Mouse (Mus musculus): Measurements from ENCODE around the gene Rcan2. TPM values are rescaled to one million over a fixed set of nuclear protein-coding genes. Genes with fewer than 3 reads are reported as not detected.

The Rcan2 gene
- polyA plus RNA-seq, 1 experiment from 2014 or later, result 104 TPM

DNA sequence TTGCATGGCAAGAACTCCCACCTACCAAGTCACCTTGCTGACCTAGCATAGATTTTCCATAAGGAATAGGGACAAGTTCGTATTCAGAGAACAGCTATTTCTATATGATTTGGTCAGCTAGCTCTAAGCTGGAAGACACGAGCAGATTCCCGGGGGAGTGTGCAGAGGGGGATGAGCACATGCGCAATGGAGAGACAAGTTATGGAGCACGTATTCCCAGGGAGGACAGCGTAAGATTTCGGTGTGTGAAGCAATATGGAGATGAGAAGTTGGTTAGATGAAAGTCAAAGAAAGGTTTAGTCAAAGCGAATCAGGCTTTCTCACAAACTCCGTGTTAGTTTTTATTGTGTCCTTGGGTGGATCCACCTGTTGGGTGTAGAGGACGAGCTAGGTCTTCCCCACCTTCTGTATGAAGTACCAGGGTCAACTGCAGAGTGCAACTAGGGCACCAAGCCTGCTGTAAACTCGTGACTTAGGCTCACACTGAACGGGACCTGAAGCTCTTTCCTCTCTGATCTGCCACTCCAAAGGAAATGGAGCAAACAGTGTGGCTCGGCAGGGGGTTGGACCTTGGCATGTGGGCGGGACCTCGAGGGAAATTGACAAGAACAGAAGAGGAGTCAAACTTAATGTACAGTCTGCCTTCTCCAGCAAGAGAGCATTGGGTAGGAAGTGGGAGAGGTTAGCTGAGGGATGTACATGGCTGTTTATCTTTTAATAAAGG lies 31.4 kb downstream of the Rcan2 start:
- Histone ChIP-seq H3K9me3 (no peaks in the 10 kb centered on the region), H3K9ac (no peak overlapping the region), H3K4me2 (no peak overlapping the region), H3K27ac (no peak overlapping the region), H3K27me3 (no peaks in the 10 kb centered on the region), H3K4me3 (no peak overlapping the region), H3K36me3 (no peaks in the 10 kb centered on the region), H3K4me1 (replicated peaks) (0 out of 2 replicates have a peak, but pooled peaks cover 2% of the 10 kb centered on the region)
- ATAC-seq (ENCODE audit: low FRiP score), result no peak
- 77% methylated on average over 15 of the region's 15 CpGs for WGBS

DNA sequence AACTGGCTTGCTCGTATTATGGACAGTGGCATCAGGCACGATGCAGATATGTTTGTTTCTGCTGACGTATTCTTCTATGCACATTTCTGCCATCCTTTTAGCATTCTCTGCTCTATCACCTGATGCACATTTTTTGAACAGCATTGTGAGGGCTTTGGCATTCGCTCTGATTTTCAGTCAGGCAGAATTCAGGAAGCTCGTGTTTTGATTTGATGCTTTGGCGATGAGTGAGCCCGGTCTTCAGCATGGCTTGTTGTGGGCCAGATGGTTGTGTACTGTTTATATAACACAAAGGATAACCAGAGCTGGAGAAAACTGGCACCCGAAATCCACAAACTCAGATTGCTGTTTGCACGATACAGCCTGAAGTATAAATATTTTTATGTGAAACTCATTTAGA lies 39.1 kb downstream of the Rcan2 start:
- no peaks in the 10 kb centered on the region for H3K36me3 ChIP-seq
- H3K27me3 ChIP-seq, result no peaks in the 10 kb centered on the region
- H3K4me2 ChIP-seq, result no peak overlapping the region
- H3K4me1 ChIP-seq (replicated peaks), result no peaks in the 10 kb centered on the region
- H3K27ac ChIP-seq, result no peak overlapping the region
- H3K9ac ChIP-seq, result no peak overlapping the region
- H3K4me3 ChIP-seq, result no peak overlapping the region
- WGBS, result 88% methylated on average over 9 of the region's 9 CpGs
- no peak for ATAC-seq (ENCODE audit: low FRiP score)
- no peaks in the 10 kb centered on the region for H3K9me3 ChIP-seq

DNA sequence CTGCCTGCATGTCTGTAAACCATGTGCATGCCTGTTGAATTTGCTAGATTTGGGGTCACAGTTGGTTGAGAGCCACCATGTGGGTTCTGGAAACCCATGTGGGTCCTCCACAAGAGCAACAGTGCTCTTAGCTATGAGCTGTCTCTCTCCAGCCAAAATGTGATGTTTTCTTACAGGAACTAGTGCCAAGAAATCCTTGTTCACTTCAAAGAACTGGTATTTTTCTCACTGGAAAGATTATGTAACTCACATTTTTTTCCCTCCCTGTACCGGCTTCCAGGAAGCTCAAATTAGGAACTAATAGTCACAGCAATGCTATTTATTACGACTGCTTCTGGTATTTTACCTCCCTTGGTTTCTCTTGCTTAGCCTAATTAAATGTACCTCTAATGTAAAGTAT lies 45.6 kb downstream of the Rcan2 start:
- Histone ChIP-seq H3K4me3 (no peak overlapping the region), H3K27ac (no peak overlapping the region), H3K4me2 (no peak overlapping the region), H3K4me1 (replicated peaks) (no peaks in the 10 kb centered on the region), H3K36me3 (no peaks in the 10 kb centered on the region), H3K9me3 (no peaks in the 10 kb centered on the region), H3K27me3 (no peaks in the 10 kb centered on the region), H3K9ac (no peak overlapping the region)
- no peak for ATAC-seq (ENCODE audit: low FRiP score)
- WGBS, result 80% methylated on average over 2 of the region's 2 CpGs

DNA sequence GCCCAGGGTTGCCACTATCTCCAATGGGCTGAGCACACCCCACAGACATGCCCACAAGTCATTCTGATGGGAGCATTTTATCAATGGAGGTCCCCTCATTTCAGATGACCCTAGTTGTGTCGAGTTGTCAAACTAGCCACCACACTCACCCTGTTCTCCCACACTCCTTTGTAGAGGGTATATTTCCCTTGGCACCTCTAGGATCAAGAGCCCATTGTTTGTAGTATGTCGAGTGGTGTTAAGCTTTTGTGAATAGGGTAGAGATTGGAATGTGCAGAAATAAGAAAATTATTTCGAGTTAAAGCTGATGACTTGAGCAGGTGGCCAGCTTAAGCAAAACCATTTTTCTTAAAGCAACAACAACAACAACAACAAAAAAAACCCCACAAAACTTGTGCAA lies 47.8 kb downstream of the Rcan2 start:
- H3K9me3 ChIP-seq, result no peaks in the 10 kb centered on the region
- no peak for ATAC-seq (ENCODE audit: low FRiP score)
- H3K4me2 ChIP-seq, result no peak overlapping the region
- H3K4me1 ChIP-seq (replicated peaks), result no peaks in the 10 kb centered on the region
- H3K27ac ChIP-seq, result no peak overlapping the region
- H3K9ac ChIP-seq, result no peak overlapping the region
- H3K27me3 ChIP-seq, result no peaks in the 10 kb centered on the region
- no peaks in the 10 kb centered on the region for H3K36me3 ChIP-seq
- WGBS, result 79% methylated on average over 3 of the region's 3 CpGs
- H3K4me3 ChIP-seq, result no peak overlapping the region

DNA sequence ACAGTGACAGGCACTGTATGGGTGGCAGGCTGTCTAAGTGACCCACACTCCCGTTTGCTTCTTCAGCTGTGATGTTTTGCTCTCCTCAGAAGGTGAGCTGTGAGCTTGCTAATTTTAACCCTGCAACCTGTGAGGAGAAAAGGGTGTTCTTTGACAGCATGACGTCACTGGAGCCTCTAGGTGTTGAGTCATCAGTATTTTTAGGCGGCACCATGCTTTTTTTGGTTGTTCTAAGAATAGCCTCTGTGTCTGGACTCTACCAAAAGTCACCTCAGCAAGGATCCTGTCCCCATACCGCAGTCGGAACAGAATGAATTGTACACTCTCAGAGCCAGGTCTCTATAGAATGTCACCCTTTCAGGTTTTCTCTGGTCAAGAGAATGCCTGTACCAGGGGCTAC lies 54.0 kb downstream of the Rcan2 start:
- WGBS, result 87% methylated on average over 5 of the region's 5 CpGs
- ATAC-seq (ENCODE audit: low FRiP score), result no peak

DNA sequence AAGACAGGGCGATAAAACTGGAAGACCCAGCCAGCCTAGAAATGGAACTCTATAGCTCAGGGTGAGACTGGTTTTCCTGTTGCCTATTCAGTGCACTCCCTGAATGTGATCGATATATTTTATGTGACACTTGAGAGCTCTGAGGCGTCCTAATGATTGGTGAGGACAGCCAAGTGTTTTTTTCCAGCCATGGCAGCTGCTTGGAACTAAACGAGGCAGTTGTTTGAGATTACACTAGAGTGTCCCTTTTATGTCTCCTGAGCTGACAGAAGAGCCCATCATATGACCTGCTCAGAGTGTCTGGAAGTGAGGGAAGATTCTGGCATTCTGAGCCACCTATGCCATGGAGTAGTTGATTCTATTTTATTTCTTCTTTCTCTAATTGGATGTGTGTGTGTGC lies 54.9 kb downstream of the Rcan2 start:
- no peaks in the 10 kb centered on the region for H3K4me1 ChIP-seq (replicated peaks)
- ATAC-seq (ENCODE audit: low FRiP score), result no peak

More for the DNA sequence above, 54.0 kb downstream of the Rcan2 start:
- Histone ChIP-seq H3K27ac (no peak overlapping the region), H3K4me2 (no peak overlapping the region), H3K27me3 (no peaks in the 10 kb centered on the region), H3K4me3 (no peak overlapping the region), H3K36me3 (no peaks in the 10 kb centered on the region), H3K9ac (no peak overlapping the region), H3K9me3 (no peaks in the 10 kb centered on the region), H3K4me1 (replicated peaks) (no peaks in the 10 kb centered on the region)

DNA sequence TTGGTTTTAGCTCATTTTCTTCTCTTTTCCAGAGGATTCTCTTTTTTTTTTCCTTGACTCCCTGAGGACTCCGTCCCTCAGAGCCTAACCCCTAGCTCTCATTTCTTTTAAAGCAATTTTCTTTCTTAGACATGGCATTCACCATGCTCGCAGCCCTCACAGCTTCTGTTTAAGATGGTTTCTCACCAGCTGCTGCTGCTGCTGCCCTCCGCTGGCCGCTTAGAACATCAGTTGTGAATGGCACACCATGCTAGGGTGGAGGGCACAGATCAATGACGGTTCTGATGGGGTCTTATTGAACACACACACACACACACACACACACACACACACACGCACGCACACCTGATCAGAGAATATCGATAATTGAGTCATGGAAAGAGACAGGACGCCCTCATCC lies 67.7 kb downstream of the Rcan2 start:
- 89% methylated on average over 9 of the region's 9 CpGs for WGBS
- H3K36me3 ChIP-seq, result no peaks in the 10 kb centered on the region
- H3K4me2 ChIP-seq, result no peak overlapping the region
- no peak overlapping the region for H3K27ac ChIP-seq
- H3K4me3 ChIP-seq, result no peak overlapping the region
- no peaks in the 10 kb centered on the region for H3K9me3 ChIP-seq
- no peak for ATAC-seq (ENCODE audit: low FRiP score)
- H3K4me1 ChIP-seq (replicated peaks), result no peaks in the 10 kb centered on the region
- H3K9ac ChIP-seq, result no peak overlapping the region
- H3K27me3 ChIP-seq, result no peaks in the 10 kb centered on the region

More for the DNA sequence above, 54.9 kb downstream of the Rcan2 start:
- H3K36me3 ChIP-seq, result no peaks in the 10 kb centered on the region
- no peak overlapping the region for H3K4me2 ChIP-seq
- H3K27ac ChIP-seq, result no peak overlapping the region
- H3K9ac ChIP-seq, result no peak overlapping the region
- WGBS, result 74% methylated on average over 4 of the region's 4 CpGs
- no peaks in the 10 kb centered on the region for H3K27me3 ChIP-seq
- H3K9me3 ChIP-seq, result no peaks in the 10 kb centered on the region
- no peak overlapping the region for H3K4me3 ChIP-seq

DNA sequence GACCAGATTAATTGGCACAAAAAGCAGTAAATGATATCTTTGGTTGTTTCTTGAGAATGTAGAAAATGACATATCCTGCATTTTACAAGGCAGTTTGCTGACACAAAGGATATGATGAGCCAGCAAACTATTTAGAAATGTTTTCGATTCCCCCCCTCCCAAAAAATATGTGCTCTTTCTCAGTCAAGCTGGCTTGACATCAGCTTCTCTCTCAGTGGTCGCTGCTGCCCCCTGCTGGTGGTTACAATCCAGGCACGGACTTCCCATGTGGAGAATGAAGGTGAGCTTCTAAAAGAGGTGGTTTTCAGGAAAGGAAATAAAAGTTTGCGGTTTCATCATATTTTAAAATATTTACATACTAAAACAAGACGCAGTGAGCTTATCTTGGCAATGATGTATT lies 68.5 kb downstream of the Rcan2 start:
- Histone ChIP-seq H3K27me3 (no peaks in the 10 kb centered on the region), H3K4me1 (replicated peaks) (no peaks in the 10 kb centered on the region), H3K36me3 (no peaks in the 10 kb centered on the region), H3K4me2 (no peak overlapping the region), H3K9me3 (no peaks in the 10 kb centered on the region), H3K27ac (no peak overlapping the region), H3K4me3 (no peak overlapping the region), H3K9ac (no peak overlapping the region)
- 0 out of 2 replicates have a peak, but pooled peaks have one; percentile 43 for ATAC-seq (ENCODE audit: low FRiP score)
- WGBS, result 25% methylated on average over 5 of the region's 5 CpGs

DNA sequence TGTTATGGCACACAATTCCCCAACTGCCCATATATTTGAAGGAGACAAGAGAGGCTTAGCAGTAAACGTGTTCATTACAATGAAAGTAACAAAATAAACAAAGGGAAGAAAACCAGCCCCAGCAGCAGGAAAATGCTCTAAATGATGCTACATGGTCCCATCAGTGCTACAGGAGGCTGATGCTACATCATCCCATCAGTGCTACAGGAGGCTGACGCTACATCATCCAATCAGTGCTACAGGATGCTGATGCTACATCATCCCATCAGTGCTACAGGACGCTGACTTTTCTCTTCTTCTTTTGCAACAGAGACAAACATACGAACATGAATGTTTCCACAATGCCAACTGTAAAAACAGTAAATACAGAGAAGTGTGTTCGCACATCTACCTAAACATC lies 73.3 kb downstream of the Rcan2 start:
- Histone ChIP-seq H3K36me3 (no peaks in the 10 kb centered on the region), H3K9ac (no peak overlapping the region), H3K4me3 (no peak overlapping the region), H3K9me3 (no peaks in the 10 kb centered on the region), H3K27me3 (no peaks in the 10 kb centered on the region), H3K27ac (no peak overlapping the region), H3K4me2 (no peak overlapping the region), H3K4me1 (replicated peaks) (no peaks in the 10 kb centered on the region)
- no peak for ATAC-seq (ENCODE audit: low FRiP score)
- WGBS, result 81% methylated on average over 5 of the region's 5 CpGs

DNA sequence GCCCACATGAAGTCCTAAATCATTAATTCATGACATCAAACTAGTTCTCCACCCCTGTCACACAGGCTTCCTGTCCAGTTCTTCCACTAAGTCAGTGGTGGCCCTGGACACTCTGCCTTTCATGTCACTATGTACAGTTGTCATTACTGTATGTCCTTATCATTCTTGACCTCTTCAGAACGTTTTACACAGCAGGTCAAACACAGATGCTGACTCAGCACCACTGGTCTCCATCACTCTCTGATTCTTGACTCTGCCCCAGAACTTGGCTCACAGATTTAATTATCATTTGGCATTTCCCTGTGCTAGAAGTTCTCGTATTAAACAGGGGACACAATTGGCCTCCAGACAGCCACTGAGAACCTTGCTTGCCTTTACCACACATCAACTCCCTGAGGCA lies 76.3 kb downstream of the Rcan2 start:
- ATAC-seq (ENCODE audit: low FRiP score), result no peak
- Histone ChIP-seq H3K27me3 (no peaks in the 10 kb centered on the region), H3K36me3 (no peaks in the 10 kb centered on the region), H3K9me3 (no peaks in the 10 kb centered on the region), H3K9ac (no peak overlapping the region), H3K27ac (no peak overlapping the region), H3K4me3 (no peak overlapping the region), H3K4me1 (replicated peaks) (no peaks in the 10 kb centered on the region), H3K4me2 (no peak overlapping the region)
- 58% methylated on average over 2 of the region's 2 CpGs for WGBS

DNA sequence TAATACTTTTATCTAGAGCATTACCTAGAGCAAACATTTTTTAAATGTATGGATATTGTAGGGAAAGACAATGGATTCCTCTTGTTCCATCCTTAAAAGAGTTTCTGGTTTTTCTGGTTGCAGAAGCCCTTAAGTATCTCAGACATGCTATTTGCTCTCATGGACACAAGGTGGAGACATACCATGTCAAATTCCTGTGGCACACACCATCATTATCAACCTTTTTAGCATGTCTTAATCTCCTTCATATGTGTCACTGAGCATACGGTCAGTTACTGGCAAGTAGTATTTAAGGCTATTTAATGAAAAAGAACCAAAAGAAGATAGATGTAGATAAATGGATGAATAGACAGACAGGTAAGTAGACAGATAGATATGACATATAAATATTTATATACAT lies 81.9 kb downstream of the Rcan2 start:
- H3K4me1 ChIP-seq (replicated peaks), result no peaks in the 10 kb centered on the region
- H3K27ac ChIP-seq, result no peak overlapping the region
- 11% methylated on average over 1 of the region's 1 CpGs for WGBS
- H3K27me3 ChIP-seq, result no peaks in the 10 kb centered on the region
- H3K4me2 ChIP-seq, result no peak overlapping the region
- H3K9ac ChIP-seq, result no peak overlapping the region
- no peak overlapping the region for H3K4me3 ChIP-seq
- no peak for ATAC-seq (ENCODE audit: low FRiP score)
- H3K9me3 ChIP-seq, result no peaks in the 10 kb centered on the region
- no peaks in the 10 kb centered on the region for H3K36me3 ChIP-seq

DNA sequence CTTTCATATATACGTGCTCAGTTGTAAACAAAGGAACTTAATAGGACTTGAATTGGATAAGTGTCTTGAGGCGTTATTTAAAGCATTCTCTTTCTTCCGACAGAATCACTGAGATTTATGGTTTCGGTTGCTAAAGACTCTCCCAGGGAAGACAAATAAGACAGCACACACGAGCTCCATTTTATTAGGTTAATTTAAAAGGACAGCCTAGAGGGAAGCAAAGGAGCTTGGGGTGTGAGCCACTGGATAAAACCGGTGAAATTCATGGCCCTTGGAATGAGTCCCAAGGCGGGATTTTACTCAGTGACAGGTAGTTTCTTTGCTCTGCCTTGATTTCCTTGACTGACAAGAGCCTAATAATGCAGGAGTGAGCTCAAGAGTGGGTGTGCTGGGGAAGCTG lies 85.1 kb downstream of the Rcan2 start:
- no peak for ATAC-seq (ENCODE audit: low FRiP score)
- WGBS, result 54% methylated on average over 7 of the region's 7 CpGs

DNA sequence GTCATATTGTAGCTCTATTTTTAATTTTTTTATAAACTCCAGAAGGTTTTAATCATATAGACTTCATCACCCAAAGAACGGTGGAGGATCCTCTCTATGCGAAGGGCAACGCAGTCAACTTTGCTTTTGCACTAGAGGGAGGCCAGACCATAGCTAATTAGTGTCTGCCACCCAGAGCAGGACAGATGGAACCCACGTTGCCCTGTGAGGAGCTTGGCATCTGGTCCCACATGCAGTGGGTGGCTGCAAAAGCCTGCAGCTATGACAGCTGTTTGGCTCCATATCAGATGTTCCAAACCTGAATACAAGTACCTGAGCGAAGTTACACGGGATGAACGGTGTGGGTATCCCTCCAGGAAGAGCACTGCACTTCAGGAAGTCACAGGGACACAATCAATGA lies 86.8 kb downstream of the Rcan2 start:
- Histone ChIP-seq H3K9ac (no peak overlapping the region), H3K27ac (no peak overlapping the region), H3K9me3 (no peaks in the 10 kb centered on the region), H3K4me1 (replicated peaks) (no peaks in the 10 kb centered on the region), H3K4me2 (no peak overlapping the region), H3K27me3 (no peaks in the 10 kb centered on the region), H3K4me3 (no peak overlapping the region), H3K36me3 (no peaks in the 10 kb centered on the region)
- no peak for ATAC-seq (ENCODE audit: low FRiP score)
- WGBS, result 75% methylated on average over 7 of the region's 7 CpGs

More for the DNA sequence above, 85.1 kb downstream of the Rcan2 start:
- no peaks in the 10 kb centered on the region for H3K4me1 ChIP-seq (replicated peaks)
- no peak overlapping the region for H3K4me3 ChIP-seq
- H3K36me3 ChIP-seq, result no peaks in the 10 kb centered on the region
- H3K4me2 ChIP-seq, result no peak overlapping the region
- H3K27ac ChIP-seq, result no peak overlapping the region
- H3K9ac ChIP-seq, result no peak overlapping the region
- no peaks in the 10 kb centered on the region for H3K9me3 ChIP-seq
- H3K27me3 ChIP-seq, result no peaks in the 10 kb centered on the region

All from hindbrain, embryonic 13.5 days (tissue).